Mouse (Mus musculus) lung, embryonic 16.5 days (tissue): Measurements from ENCODE around the gene Pnpla5. TPM values are rescaled to one million over a fixed set of nuclear protein-coding genes. Genes with fewer than 3 reads are reported as not detected.
"Not testable (repeated sequence)": the region's sequence is repeated elsewhere in the genome, so short reads cannot be mapped to it uniquely, and the experiment has no call there.

Source experiments
- ATAC-seq: fragments of 200-750 bp; cut with Nextera tagmentation; 2 replicates; pipeline ENCODE4 v1.8.0; 2017; ENCODE audit warnings: low read depth, mild to moderate bottlenecking, moderate library complexity
- H3K27ac ChIP-seq: fragments of 300-500 bp; sonication (generic); 2 replicates; pipeline ENCODE4 v1.5.1; 2014; ENCODE audit warnings: mild to moderate bottlenecking, control low read depth, low read length
- H3K27me3 ChIP-seq: fragments of 300-500 bp; sonication (generic); 2 replicates; pipeline ENCODE4 v1.6.1; 2014; ENCODE audit warnings: low read depth, low read length, mixed read lengths; ENCODE audit not compliant: control insufficient read depth, insufficient read depth
- H3K36me3 ChIP-seq: fragments of 300-500 bp; sonication (generic); 2 replicates; pipeline ENCODE4 v1.6.1; 2014; ENCODE audit warnings: low read length; ENCODE audit not compliant: control insufficient read depth, insufficient read depth
- H3K4me1 ChIP-seq: fragments of 300-500 bp; sonication (generic); replicated peaks from 2 replicates; pipeline ENCODE4 v1.6.1; 2014; ENCODE audit warnings: low read length, mixed read lengths; ENCODE audit not compliant: control insufficient read depth, insufficient read depth
- H3K4me2 ChIP-seq: fragments of 300-500 bp; sonication (generic); 2 replicates; pipeline ENCODE4 v1.6.1; 2014; ENCODE audit warnings: low read depth, low read length, control low read depth
- H3K4me3 ChIP-seq: fragments of 300-500 bp; sonication (generic); 2 replicates; pipeline ENCODE4 v1.5.1; 2014; ENCODE audit warnings: mild to moderate bottlenecking, low read length, control low read depth
- H3K9ac ChIP-seq: fragments of 300-500 bp; sonication (generic); 2 replicates; pipeline ENCODE4 v1.6.1; 2014; ENCODE audit warnings: low read length, control low read depth
- H3K9me3 ChIP-seq: fragments of 300-500 bp; sonication (generic); 2 replicates; pipeline ENCODE4 v1.6.1; 2016; ENCODE audit warnings: low read length; ENCODE audit not compliant: control insufficient read depth
- WGBS: fragments of 180-500 bp; shearing (Covaris S2); extraction: QIAGEN DNeasy Blood & Tissue Kit; methylation state at CpG from one replicate; pipeline ENCODE4 v1.1.7; 2014; 5-methylcytosine and 5-hydroxymethylcytosine counted together
- polyA plus RNA-seq: library from polyadenylated mRNA; unstranded; fragments of >200 nt; fragmentation: Nextera tagmentation; extraction: Ambion mirVana; gene quantifications from 2 replicates; pipeline ENCODE4 v1.2.1, GENCODE M21; 2015

Gene Pnpla5
- polyA plus RNA-seq, 1 experiment from 2014 or later, result not detected

DNA sequence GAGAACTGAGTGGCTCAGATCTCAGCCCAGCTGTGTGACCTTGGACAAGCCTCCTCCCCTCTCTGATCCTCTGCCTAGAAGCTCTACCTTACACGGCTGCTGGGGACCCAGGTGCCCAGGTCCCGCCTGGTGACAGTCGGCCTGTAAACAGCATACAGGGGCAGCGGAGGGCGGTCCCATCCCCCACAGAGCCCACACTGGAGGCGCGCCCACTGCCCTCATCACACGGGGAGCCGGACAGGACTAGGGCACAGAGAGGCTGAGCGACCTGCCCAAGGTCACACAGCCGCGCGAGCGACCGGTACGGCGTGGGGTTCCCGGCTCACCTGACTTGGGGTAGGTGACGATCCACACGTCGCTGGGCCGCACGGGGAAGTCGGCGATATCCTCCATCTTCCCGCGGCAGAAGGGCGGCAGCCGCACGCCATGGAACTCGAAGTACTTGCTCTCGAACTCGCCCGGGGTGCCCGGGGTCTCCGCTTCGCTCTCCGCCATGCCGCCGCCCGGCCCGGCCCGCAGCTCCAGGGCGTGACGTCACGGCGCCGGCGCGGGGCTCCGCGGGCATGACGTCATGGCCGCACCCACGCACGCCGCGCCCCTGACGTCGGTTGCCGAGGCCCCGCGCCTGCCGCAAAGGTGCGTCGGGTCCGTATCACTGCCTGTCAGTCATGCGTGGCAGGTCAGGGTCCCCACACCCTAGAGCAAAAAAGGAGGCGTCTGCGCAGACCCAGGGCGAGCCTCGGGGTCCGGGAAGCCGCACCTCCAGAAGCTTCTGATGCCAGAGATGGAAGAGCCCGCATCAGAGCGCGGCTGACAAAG, 17.7 kb downstream of the Pnpla5 start, which contains the start of gene Sult4a1:
Sult4a1 (minus strand) TSS at position 650 of the 819 bp plus-strand sequence.
- no peaks in the 10 kb centered on the region for H3K9me3 ChIP-seq
- H3K9ac ChIP-seq, result 0 out of 2 replicates have a peak within 1 kb of the TSS, but pooled peaks have one; percentile 11
- peak within 1 kb of the TSS; percentile 87 for H3K4me2 ChIP-seq
- H3K27me3 ChIP-seq, result peaks cover 28% of the 10 kb centered on the region
- H3K4me1 ChIP-seq, result peaks cover 7% of the 10 kb centered on the region; the same call in 1 of the 2 replicates
- H3K27ac ChIP-seq, result no peak within 1 kb of the TSS
- ATAC-seq, result 0 out of 2 replicates have a peak, but pooled peaks have one; percentile 10
- H3K36me3 ChIP-seq, result no peaks in the 10 kb centered on the region
- H3K4me3 ChIP-seq, result peak within 1 kb of the TSS; percentile 55
- 1% methylated on average over 76 of the region's 77 CpGs for WGBS

- Histone ChIP-seq H3K36me3 (no peaks in the 10 kb centered on the region), H3K4me2 (no peak overlapping the region), H3K4me1 (peaks cover 7% of the 10 kb centered on the region; the same call in 1 of the 2 replicates), H3K27me3 (peaks cover 28% of the 10 kb centered on the region), H3K4me3 (no peak overlapping the region), H3K27ac (no peak overlapping the region), H3K9me3 (no peaks in the 10 kb centered on the region), H3K9ac (no peak overlapping the region)
- 74% methylated on average over 7 of the region's 7 CpGs for WGBS
- ATAC-seq, result no peak
Observed at GRCm38 (mm10) chr15:84104626-84105025, 18.3 kb downstream of the Pnpla5 start.

GRCm38 (mm10) chr15:84097536-84097935, 25.4 kb downstream of the Pnpla5 start:
- H3K4me3 ChIP-seq, H3K9me3 ChIP-seq, H3K9ac ChIP-seq, H3K27ac ChIP-seq, H3K4me1 ChIP-seq, H3K27me3 ChIP-seq, H3K4me2 ChIP-seq, H3K36me3 ChIP-seq, ATAC-seq: not testable (repeated sequence)
- WGBS, result 81% methylated on average over 15 of the region's 15 CpGs

DNA sequence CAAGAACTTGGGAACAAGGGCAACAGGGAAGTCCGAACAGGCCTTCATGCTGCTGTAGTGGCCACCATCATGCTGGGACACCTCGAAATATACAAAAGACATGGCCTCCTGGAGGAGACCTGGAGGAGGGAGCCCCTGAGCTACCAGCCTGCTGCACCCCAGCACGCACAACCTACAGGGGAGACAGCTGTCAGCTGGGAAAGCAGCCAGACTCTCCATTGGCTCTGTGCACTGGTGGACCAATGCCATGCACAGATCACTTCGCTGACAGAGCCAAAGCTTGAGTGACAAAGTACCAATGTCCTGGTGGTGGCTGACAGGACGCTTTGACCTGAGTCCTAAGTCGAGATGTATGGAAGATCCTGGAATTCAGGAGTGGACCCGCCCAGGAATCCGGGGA, 26.9 kb downstream of the Pnpla5 start:
- no peak for ATAC-seq
- no peaks in the 10 kb centered on the region for H3K27me3 ChIP-seq
- H3K27ac ChIP-seq, result no peak overlapping the region
- WGBS, result 70% methylated on average over 8 of the region's 8 CpGs
- H3K4me1 ChIP-seq, result no peaks in the 10 kb centered on the region
- no peaks in the 10 kb centered on the region for H3K9me3 ChIP-seq
- no peak overlapping the region for H3K9ac ChIP-seq
- H3K4me3 ChIP-seq, result no peak overlapping the region
- no peak overlapping the region for H3K4me2 ChIP-seq
- H3K36me3 ChIP-seq, result no peaks in the 10 kb centered on the region

- WGBS, result 57% methylated on average over 7 of the region's 7 CpGs
- no peaks in the 10 kb centered on the region for H3K4me1 ChIP-seq
- no peak overlapping the region for H3K4me3 ChIP-seq
- no peak overlapping the region for H3K9ac ChIP-seq
- ATAC-seq, result no peak
- no peak overlapping the region for H3K27ac ChIP-seq
- H3K27me3 ChIP-seq, result no peaks in the 10 kb centered on the region
- H3K9me3 ChIP-seq, result no peaks in the 10 kb centered on the region
- no peak overlapping the region for H3K4me2 ChIP-seq
- no peaks in the 10 kb centered on the region for H3K36me3 ChIP-seq
Observed at GRCm38 (mm10) chr15:84094921-84095320, 28.1 kb downstream of the Pnpla5 start.

DNA sequence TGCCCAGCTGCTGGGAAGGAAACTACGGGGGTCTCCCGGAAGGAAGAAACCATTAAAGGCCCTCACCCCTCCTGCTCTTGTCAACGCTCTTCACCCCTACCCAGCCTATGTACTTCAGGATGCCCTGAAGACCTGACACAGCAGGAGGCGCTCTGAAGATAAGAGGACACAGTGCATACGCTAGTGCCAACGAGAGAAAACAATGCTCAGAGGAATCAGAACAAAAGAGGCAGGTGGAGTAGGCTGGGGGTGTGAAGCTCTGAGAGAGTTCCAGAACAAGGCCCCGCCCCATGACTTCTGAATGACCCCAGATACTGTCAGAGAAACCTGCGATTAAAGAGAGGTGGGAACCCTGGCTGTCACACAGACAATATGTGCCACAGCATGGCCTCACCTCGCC, 36.2 kb downstream of the Pnpla5 start:
- WGBS, result 36% methylated on average over 9 of the region's 9 CpGs
- ATAC-seq, result no peak
- Histone ChIP-seq H3K4me3 (no peak overlapping the region), H3K9me3 (no peaks in the 10 kb centered on the region), H3K27ac (no peak overlapping the region), H3K36me3 (no peaks in the 10 kb centered on the region), H3K27me3 (no peaks in the 10 kb centered on the region), H3K9ac (no peak overlapping the region), H3K4me1 (no peaks in the 10 kb centered on the region), H3K4me2 (no peak overlapping the region)

DNA sequence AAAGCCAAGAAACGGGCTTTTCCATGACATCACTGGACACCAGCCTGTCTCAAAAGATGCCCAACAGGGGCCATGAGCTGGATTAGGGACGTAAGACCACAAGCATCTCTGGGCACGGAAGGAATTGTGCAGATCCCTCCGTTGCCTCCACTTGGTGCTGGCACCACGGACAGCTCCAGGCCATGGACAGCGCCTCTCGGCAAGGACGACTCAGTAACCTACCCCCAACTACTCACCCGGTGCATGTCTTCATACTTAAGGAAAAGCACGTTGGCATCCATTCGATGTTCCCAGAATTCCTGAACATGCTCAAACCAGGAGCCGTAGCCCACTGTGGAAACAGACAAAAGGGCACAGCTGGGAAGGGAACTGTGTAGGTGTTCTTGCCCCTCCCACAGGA, 36.6 kb downstream of the Pnpla5 start:
- Histone ChIP-seq H3K27ac (no peak overlapping the region), H3K4me3 (no peak overlapping the region), H3K9ac (no peak overlapping the region), H3K4me1 (no peaks in the 10 kb centered on the region), H3K27me3 (no peaks in the 10 kb centered on the region), H3K4me2 (no peak overlapping the region), H3K9me3 (no peaks in the 10 kb centered on the region), H3K36me3 (no peaks in the 10 kb centered on the region)
- WGBS, result 24% methylated on average over 12 of the region's 12 CpGs
- no peak for ATAC-seq

DNA sequence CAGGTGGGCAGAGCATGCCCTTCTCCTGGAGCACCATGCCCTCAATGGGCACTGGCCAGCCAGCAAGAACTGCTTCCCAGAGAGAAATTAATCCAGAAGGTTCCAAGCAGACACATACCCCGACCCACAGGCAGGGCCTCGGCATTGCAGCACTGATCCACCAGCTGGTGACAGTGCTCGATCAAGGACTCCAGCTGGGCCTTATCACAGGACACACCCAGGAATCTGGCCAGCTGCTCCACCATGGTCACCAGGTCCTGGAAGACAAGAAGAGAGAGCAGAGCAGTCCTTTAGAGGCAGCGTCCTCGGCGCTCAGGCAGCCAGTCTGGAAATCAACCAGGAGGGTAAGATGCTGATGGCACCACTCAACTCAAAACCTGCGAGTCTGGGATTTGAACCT, 42.9 kb downstream of the Pnpla5 start:
- no peaks in the 10 kb centered on the region for H3K9me3 ChIP-seq
- H3K4me1 ChIP-seq, result peaks cover 2% of the 10 kb centered on the region; the same call in 1 of the 2 replicates
- peak; percentile 79 for ATAC-seq
- no peak overlapping the region for H3K4me2 ChIP-seq
- 40% methylated on average over 7 of the region's 7 CpGs for WGBS
- H3K4me3 ChIP-seq, result no peak overlapping the region
- H3K27me3 ChIP-seq, result peaks cover 2% of the 10 kb centered on the region; the same call in 1 of the 2 replicates
- H3K36me3 ChIP-seq, result no peaks in the 10 kb centered on the region
- H3K9ac ChIP-seq, result no peak overlapping the region
- H3K27ac ChIP-seq, result no peak overlapping the region

- ATAC-seq, result no peak
- H3K27me3 ChIP-seq, result peaks cover 2% of the 10 kb centered on the region; the same call in 1 of the 2 replicates
- H3K9ac ChIP-seq, result no peak overlapping the region
- H3K4me2 ChIP-seq, result no peak overlapping the region
- no peak overlapping the region for H3K4me3 ChIP-seq
- H3K4me1 ChIP-seq, result peaks cover 2% of the 10 kb centered on the region; the same call in 1 of the 2 replicates
- H3K27ac ChIP-seq, result no peak overlapping the region
- no peaks in the 10 kb centered on the region for H3K36me3 ChIP-seq
- 78% methylated on average over 2 of the region's 2 CpGs for WGBS
- H3K9me3 ChIP-seq, result no peaks in the 10 kb centered on the region
Observed at GRCm38 (mm10) chr15:84079519-84079918, 43.5 kb downstream of the Pnpla5 start.
